Mouse (Mus musculus): ENCODE measurements around the gene Als2cl. TPM values are rescaled to one million over a fixed set of nuclear protein-coding genes. Genes with fewer than 3 reads are reported as not detected.

The Als2cl gene
- total RNA-seq, 2 experiments from 2014 or later: 15.3 to 15.5 TPM

Small RNA genes within 50 kb of the gene (microRNA-seq; reads per million reads assigned to microRNA genes)
- gene Gm24269 (ENCODE audit: borderline number of aligned reads in 2 of 2): 0 reads per million in 2 experiments

Other genes starting within 250 kb of the Als2cl start
- 10 to 100 TPM in 1 of 2 experiments, 1 to 10 TPM in 1; 9.5 to 11.0 TPM for gene Nbeal2, start 225.7 kb upstream of the Als2cl start, total RNA-seq (2021)
- 10 to 100 TPM; 60.6 to 66.9 TPM for gene Ccdc12, start 223.4 kb upstream of the Als2cl start, total RNA-seq (2021)
- gene Myl3, start 138.0 kb upstream of the Als2cl start, total RNA-seq (2021): over 10,000 TPM; 10,942 to 11,353 TPM
- 1 to 10 TPM; 6.5 to 6.6 TPM for gene Pth1r, start 132.7 kb upstream of the Als2cl start, total RNA-seq (2021)
- not detected for gene Prss42, start 81.7 kb upstream of the Als2cl start, total RNA-seq (2021)
- not detected for gene Prss44, start 65.9 kb upstream of the Als2cl start, total RNA-seq (2021)
- gene Prss43, start 53.2 kb upstream of the Als2cl start, total RNA-seq (2021): not detected
- not detected for gene Prss45, start 45.3 kb upstream of the Als2cl start, total RNA-seq (2021)
- not detected for gene Prss46, start 35.4 kb upstream of the Als2cl start, total RNA-seq (2021)
- not detected for gene Prss50, start 21.9 kb upstream of the Als2cl start, total RNA-seq (2021)
- gene Tmie, start 243 bp downstream of the Als2cl start, total RNA-seq (2021): 1 to 10 TPM; 1.2 to 1.3 TPM
- gene Fam240a, start 37.0 kb downstream of the Als2cl start, total RNA-seq (2021): not detected
- gene Tdgf1, start 66.3 kb downstream of the Als2cl start, total RNA-seq (2021): not detected
- 100 to 1,000 TPM; 213 to 241 TPM for gene Lrrc2, start 71.7 kb downstream of the Als2cl start, total RNA-seq (2021)
- 1 to 10 TPM; 2.3 to 4.3 TPM for gene Rtp3, start 110.7 kb downstream of the Als2cl start, total RNA-seq (2021)
- gene Ltf, start 139.4 kb downstream of the Als2cl start, total RNA-seq (2021): under 1 TPM; 0.75 to 0.84 TPM
- gene Ccrl2, start 177.6 kb downstream of the Als2cl start, total RNA-seq (2021): 10 to 100 TPM; 14.3 to 21.1 TPM
- 10 to 100 TPM; 93.5 to 97.6 TPM for gene Lrrfip2, start 237.7 kb downstream of the Als2cl start, total RNA-seq (2021)

Data from heart, postnatal 36 days (tissue).